Mouse (Mus musculus) lung, postnatal 25 days (tissue): ENCODE measurements around the gene Zmiz1.

Source experiments
- DNase-seq: peaks from one replicate; pipeline ENCODE4 v3.0.0; 2022; ENCODE audit warnings: low spot score

Gene Zmiz1

DNA sequence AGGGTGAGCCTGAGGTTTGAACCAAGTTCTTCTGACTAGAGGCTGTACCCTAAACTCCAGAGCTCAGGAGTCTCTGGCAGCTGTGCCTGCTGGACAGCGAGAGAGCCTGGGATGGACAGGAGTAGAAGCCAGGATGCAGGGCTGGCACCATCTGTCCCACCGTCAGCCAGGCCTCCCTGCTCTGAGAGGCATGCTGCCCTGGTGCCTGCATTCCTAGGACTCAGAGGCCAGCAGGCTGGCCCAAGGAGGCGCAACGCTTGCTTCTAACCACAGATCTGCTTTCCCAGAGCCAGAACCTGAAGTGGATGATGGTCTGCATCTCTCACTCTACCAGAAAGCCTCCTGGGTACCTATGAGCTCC is 76.6 kb downstream of the Zmiz1 start:
- no peak for DNase-seq

DNA sequence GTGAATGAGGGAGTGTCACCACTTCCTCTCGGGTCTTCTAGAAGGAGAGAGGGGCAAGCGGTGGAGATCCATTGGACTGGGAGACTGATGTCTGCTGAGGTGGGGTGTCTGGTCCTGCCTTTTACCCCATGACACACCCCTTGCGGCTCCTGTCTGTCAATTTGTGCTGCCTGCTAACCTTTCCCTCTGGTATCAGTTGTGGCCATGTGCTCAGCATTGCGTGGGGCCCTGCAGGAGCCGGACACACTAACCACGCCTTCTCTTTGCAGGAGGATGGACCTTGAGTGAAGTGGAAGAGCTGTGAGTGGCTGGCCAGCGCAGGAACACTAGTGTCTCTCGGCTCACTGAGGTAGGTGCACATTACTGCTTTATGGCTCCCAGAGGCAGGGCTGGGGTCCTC is 77.5 kb downstream of the Zmiz1 start:
- no peak for DNase-seq

DNA sequence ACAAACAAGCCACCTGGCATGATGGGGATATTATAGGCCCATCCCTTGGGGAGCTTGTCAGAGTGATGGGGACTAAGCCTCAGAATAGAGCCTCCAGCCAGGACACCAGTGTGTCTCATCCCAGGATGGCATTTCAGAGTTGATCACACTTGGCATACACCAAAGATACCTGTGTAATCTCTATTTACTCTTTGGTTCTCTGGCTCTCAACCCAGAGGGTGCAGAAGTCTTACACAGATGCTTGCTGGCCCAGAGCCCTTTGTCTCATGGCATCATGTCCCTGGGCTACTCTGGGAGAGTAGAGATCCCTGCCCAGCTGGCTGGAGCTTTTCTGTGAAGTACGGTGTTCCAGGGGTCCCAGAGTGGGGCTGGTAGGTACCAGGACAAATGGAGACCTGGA is 78.4 kb downstream of the Zmiz1 start:
- no peak for DNase-seq

DNA sequence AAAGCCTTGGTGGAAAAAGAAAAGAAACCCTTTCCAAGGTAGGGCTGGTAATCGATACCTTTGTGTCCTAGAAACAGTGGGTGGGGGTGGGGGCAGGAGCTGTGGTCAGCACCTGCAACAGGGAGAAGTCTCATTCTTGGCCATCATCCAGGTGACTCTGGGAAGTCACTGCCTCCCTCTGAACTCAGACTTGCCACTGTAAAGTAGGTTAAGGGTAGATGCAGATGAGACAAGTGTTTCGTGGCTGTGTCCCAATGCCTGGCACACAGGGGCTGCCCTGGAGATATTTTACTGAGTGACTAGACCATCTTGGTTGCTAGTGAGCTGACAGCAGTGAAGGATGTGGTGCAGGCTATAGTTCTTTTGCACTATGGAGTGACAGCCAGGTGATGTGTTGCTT is 79.5 kb downstream of the Zmiz1 start:
- no peak for DNase-seq

DNA sequence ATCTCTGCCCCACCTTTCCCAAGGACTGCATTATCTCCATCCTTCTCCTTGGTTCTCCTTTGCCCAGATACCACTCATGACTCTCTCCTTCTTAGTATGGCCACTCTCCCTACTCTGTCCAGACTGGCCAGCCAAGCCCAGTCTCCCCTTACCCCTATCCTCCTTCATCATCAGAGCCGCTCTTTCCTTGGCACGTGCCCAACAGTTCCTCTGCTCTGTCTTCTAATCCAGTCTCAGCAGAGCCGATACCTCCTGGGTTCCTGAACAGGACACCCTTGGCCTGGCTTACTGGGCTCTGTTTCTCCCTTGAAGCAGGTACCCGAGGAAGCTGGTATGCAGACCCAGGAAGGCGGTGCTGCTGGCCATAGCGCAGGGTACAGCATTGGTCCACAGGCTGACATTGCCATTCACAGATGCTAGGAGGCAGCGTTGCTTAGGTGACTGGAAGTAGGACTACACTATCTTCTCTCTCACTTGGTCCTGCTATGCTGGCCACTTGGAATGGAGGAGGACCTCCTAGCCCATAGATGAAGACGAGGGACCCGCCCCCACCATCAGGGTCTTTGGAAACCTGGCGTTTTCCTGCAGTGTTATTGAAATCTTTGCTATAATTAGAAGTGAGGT is 80.6 kb downstream of the Zmiz1 start:
- no peak for DNase-seq

DNA sequence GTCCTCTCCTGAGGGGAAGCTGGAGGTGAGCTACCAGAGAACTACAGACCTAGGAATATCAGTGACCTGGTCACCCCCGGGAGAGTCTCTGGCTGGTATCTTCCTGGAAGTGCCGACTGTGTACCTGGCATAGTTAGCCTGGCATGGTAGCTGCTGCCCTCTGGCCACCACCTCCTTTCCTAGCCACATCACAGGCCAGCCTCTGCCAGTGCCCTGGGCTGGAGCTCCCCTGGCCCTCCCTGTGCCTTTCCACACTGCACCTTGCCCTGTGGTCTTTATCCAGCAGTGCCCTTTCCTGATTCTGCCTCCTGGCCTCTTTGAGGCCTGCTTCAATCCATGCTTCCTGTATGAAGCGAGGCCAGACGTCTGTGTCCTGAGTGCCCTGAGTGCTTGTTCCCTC is 81.2 kb downstream of the Zmiz1 start:
- no peak for DNase-seq

DNA sequence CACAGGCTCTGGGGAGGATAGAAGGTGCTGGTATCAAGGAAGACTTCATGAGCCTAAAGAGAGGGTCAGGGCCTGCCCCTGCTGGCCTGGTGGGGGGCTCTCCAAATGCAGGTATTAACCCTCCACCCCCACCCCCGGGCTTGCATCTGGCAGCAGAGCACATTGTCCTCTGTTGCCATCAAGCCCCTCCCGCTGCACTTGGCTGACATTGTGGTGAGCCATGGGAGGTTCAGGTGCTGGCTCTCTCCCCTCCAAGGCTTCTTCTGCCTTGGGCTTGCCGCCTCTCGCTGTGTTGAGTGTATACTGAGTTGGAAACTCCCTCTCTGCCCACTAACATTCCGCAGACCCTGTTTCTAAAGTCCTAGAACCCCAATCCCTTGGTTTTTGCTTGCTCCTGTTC is 82.2 kb downstream of the Zmiz1 start:
- DNase-seq = no peak

DNA sequence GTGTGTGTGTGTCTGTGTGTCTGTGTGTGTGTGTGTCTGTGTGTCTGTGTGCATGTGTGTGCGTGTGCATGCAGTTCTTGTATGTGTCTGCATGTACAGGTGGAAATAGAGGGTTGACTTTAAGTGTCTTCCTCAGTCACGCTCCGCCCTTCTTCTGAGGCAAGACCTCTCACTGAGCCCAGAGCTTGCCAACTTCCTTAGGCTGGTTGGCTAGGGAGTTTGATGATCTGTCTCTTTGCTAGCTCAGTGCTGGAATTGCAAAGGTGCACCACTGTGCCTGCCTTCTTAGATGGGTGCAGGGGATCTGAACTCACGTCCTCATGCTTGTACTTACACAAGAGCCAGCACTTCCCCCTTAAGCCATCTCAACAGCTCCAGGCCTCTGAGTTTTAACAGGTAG is 84.1 kb downstream of the Zmiz1 start:
- DNase-seq = no peak

DNA sequence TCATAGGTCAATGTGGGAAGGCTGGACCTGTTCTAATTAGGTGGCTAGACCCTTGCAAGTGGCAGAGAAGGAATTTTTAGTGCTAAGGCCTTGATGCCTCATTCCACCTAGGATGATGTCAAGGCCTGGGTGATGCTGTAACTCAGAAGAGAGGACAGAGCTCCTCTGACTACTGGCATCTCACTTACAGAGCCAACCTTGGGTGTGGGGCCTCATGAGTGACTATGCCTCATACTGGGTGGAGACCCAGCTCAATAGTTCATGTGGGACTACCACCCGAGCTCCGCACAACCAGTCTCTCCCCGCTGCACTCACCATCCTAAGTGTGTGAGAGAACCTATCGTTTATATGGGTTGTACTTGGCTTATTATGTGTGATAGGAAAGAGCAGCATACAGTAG is 84.9 kb downstream of the Zmiz1 start:
- DNase-seq = no peak

- DNase-seq = no peak
Measured at GRCm38 (mm10) chr14:25546852-25547621, 88.1 kb downstream of the Zmiz1 start.

GRCm38 (mm10) chr14:25547882-25548281 is 88.9 kb downstream of the Zmiz1 start:
- DNase-seq = no peak

- no peak for DNase-seq
Measured at GRCm38 (mm10) chr14:25548650-25549049, 89.7 kb downstream of the Zmiz1 start.

- DNase-seq = no peak
Measured at GRCm38 (mm10) chr14:25549125-25549524, 90.1 kb downstream of the Zmiz1 start.

- DNase-seq = no peak
Measured at GRCm38 (mm10) chr14:25549871-25550840, 91.2 kb downstream of the Zmiz1 start.

DNA sequence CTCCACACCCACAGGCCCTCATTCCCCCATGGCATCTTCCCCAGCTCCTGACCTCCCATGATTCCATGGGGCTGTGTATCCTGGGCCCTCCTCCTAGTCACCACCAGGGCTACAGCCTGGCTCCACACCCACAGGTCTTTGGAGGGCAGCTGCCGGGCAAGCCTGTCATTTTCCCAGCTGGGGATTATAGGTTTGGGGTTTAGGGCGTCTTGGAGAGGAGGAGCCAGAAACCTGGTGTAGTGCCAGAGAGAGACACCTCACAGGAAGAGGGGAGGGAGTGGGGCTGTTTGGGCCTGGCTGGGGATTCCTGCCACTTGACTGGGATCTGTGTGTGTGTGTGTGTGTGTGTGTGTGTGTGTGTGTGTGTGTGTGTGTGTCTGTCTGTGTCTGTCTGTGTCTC is 92.7 kb downstream of the Zmiz1 start:
- DNase-seq = no peak

- DNase-seq = no peak
Measured at GRCm38 (mm10) chr14:25553382-25553781, 94.4 kb downstream of the Zmiz1 start.

DNA sequence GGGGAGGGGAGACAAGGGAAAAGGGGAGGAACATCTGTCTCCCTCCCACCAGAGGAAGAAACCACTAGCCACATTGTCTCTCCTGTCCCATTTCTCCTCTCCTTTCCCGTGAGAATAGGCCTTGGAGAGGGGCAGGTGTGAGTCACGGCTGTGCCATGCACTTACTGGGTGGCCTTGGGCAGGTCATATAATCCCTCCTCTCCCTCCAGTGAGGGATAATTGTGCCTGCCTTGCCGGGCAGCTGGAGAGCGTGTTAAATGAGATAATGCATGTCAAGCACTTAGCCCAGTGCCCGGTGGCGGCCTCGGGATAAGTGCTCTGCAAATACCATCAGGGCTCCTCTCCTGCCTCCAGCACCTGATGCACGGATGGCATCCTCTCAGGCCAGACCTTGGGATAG is 95.8 kb downstream of the Zmiz1 start:
- no peak for DNase-seq

- no peak for DNase-seq
Measured at GRCm38 (mm10) chr14:25555291-25555781, 96.4 kb downstream of the Zmiz1 start.

DNA sequence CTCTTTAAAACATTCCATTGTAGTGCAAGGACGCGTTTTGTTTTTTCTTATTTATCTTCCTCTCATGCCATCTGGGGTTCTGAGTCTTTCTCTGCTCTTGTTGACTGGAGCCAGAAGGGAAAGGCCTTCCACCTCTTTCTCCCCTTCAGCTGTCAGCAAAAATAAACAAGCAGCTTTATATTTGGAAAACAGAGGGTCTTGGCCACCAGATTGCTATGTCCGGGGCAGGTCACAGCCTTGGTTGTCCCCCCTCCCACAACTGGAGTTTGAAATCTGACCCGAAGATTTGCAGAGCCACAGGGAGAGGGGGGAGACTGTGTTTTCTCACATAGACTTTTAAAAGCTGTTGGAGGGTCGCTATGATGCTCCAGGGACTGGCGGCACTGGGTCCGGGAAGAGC is 96.9 kb downstream of the Zmiz1 start:
- no peak for DNase-seq

- DNase-seq = no peak
Measured at GRCm38 (mm10) chr14:25557014-25557413, 98.0 kb downstream of the Zmiz1 start.

DNA sequence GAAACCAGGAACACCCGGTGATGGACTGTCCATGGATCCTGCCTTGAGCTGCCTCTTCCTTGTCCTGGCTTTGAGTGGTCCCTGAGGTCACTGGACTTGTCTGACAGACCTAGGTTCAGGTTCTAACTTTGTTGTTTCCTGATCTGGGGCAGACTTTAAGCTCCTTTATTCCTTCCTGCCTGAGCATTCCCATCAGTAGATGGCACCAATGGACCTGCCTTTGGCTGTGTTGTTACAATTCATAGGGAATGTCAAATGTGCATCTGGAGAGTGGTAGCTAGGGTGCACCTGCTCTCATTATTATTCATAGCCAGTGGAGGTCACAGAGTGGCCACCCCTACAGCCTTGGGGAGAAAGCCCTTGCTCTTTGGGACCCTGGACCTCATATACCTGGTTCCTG is 99.5 kb downstream of the Zmiz1 start:
- no peak for DNase-seq

DNA sequence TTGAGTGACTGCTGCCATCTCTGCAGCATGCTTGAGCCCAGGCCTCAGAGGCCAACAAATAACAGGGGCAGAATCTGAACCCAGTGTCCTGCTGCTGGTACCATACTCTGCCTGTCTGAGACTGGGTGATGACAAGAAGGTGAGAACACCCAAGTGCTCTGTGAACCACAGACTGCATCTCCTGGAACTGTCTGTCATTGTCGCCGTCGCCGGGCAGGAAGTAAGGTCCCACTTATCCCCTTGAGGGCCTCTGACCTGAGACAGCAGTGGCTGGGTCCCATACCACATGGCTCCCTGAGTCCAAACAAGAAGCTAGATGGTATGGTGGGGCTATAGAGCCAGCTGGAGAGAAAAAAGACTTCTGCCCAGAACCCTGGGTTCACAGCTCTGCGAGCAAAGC is 100.9 kb downstream of the Zmiz1 start:
- no peak for DNase-seq

DNA sequence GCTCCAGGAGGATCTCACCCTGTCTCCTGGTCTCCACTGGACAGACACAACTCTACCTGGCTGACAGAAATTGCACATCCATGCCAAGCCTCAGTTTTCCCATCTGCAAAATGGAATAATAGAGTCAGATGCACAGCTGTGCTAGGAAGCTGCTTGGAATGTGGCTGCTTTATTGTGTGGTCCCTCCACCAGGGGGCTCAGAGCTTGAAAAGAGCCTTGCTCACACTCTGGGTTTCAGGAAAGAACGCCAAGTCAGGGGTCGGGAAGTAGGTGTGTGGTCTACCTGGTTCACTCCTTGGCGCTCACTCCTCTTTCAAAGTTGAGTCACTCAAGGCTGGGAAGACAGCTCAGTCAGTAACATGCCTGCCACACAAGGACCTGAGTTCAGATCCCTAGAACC is 101.9 kb downstream of the Zmiz1 start:
- no peak for DNase-seq
